In the genomic region with DNA sequence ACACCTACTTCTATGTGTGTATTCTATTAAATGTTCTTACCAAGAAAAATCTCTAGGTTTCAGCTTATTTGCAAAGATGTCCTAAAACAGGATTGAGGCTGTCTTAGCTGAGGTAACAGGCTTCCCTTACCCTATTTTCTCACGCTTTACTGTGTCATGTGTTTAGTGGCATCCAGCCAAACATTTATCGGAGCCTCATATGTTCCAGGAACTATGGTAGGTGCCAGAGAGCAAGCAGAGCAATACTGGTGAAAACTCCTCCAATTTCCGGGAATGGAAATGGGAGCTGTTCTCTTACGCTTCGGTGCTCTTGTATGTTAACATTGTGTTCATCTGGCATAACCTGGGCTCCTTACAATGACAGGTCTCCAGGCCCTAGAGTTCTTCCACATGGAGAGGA, we compare ENCODE assay signal across 12 mouse cellular contexts. TPM values are rescaled to one million over a fixed set of nuclear protein-coding genes. Genes with fewer than 3 reads are reported as not detected.
DNase-seq lines count a peak whose midpoint lies in the region; ATAC-seq and TF ChIP-seq lines count a peak whose summit lies in the region.
"Had no signal": no experiment of that assay in that cellular context is flagged by ENCODE, and none has a peak within 500 bp of the region (broad histone marks: within the 10 kb centered on the region; RNA-seq: fewer than 3 reads in every experiment).

No protein-coding gene starts in this region.

- no peaks in the 10 kb centered on the region for H3K9me3 ChIP-seq in forebrain, embryonic 14.5 days (replicated peaks; ENCODE audit: control insufficient read depth, low read length)
- H3K9me3 ChIP-seq in forebrain, postnatal 0 days (ENCODE audit: low read length) = no peaks in the 10 kb centered on the region
- no peaks in the 10 kb centered on the region for H3K9me3 ChIP-seq in heart, embryonic 14.5 days (ENCODE audit: control insufficient read depth, low read length)
- H3K9me3 ChIP-seq: forebrain, embryonic 12.5 days; hindbrain, embryonic 12.5 days had no signal

- H3K4me3 ChIP-seq in forebrain, embryonic 14.5 days (ENCODE audit: low read depth, low read length) = no peak overlapping the region
- no peak overlapping the region for H3K4me3 ChIP-seq in forebrain, postnatal 0 days (ENCODE audit: low read depth, low read length)
- no peak overlapping the region for H3K4me3 ChIP-seq in heart, embryonic 14.5 days (ENCODE audit: control insufficient read depth in 1 of 2, insufficient read depth in 1 of 2, low read depth in 1 of 2, low read length in 2 of 2)
- H3K4me3 ChIP-seq: forebrain, embryonic 12.5 days; hindbrain, embryonic 12.5 days had no signal

- no peak overlapping the region for H3K27ac ChIP-seq in forebrain, embryonic 14.5 days (ENCODE audit: low read depth, low read length)
- H3K27ac ChIP-seq in forebrain, postnatal 0 days (ENCODE audit: low read depth, low read length) = no peak overlapping the region
- peak overlapping the region; percentile 38 to 100 for H3K27ac ChIP-seq in heart, embryonic 14.5 days (replicated peaks in 1 of 2; ENCODE audit: control insufficient read depth in 1 of 2, insufficient read depth in 1 of 2, low read depth in 2 of 2, low read length in 2 of 2)
- H3K27ac ChIP-seq: forebrain, embryonic 12.5 days; hindbrain, embryonic 12.5 days had no signal

- H3K36me3 ChIP-seq in forebrain, embryonic 14.5 days (ENCODE audit: control insufficient read depth, insufficient read depth, low read length) = no peaks in the 10 kb centered on the region
- no peaks in the 10 kb centered on the region for H3K36me3 ChIP-seq in forebrain, postnatal 0 days (ENCODE audit: insufficient read depth)
- H3K36me3 ChIP-seq in heart, embryonic 14.5 days (ENCODE audit: control insufficient read depth, insufficient read depth, low read length) = no peaks in the 10 kb centered on the region
- H3K36me3 ChIP-seq: forebrain, embryonic 12.5 days; hindbrain, embryonic 12.5 days had no signal

- no peaks in the 10 kb centered on the region for H3K27me3 ChIP-seq in forebrain, embryonic 14.5 days (replicated peaks; ENCODE audit: control insufficient read depth, insufficient read depth, low read length)
- H3K27me3 ChIP-seq in forebrain, postnatal 0 days (ENCODE audit: insufficient read depth, low read length) = no peaks in the 10 kb centered on the region
- H3K27me3 ChIP-seq in heart, embryonic 14.5 days (ENCODE audit: control insufficient read depth, insufficient read depth, low read length) = no peaks in the 10 kb centered on the region
- H3K27me3 ChIP-seq: forebrain, embryonic 12.5 days; hindbrain, embryonic 12.5 days had no signal

- H3K9ac ChIP-seq in forebrain, embryonic 14.5 days (ENCODE audit: low read length) = no peak overlapping the region
- no peak overlapping the region for H3K9ac ChIP-seq in forebrain, postnatal 0 days
- no peak overlapping the region for H3K9ac ChIP-seq in heart, embryonic 14.5 days (ENCODE audit: low read length)
- H3K9ac ChIP-seq: forebrain, embryonic 12.5 days; hindbrain, embryonic 12.5 days had no signal

- no peaks in the 10 kb centered on the region for H3K4me1 ChIP-seq in forebrain, embryonic 14.5 days (ENCODE audit: control insufficient read depth, insufficient read depth, low read length)
- H3K4me1 ChIP-seq in forebrain, postnatal 0 days (ENCODE audit: insufficient read depth) = peaks cover 9% of the 10 kb centered on the region; the same call in 1 of the 2 replicates
- peaks cover 21 to 36% of the 10 kb centered on the region in 2 experiments for H3K4me1 ChIP-seq in heart, embryonic 14.5 days (ENCODE audit: control insufficient read depth in 2 of 2, insufficient read depth in 2 of 2, low read length in 2 of 2)

- WGBS in forebrain, embryonic 14.5 days = 69% methylated on average over 5 of the region's 5 CpGs
- WGBS in forebrain, postnatal 0 days = 55% methylated on average over 5 of the region's 5 CpGs
- 24% methylated on average over 5 of the region's 5 CpGs for WGBS in heart, embryonic 14.5 days

- ATAC-seq in forebrain, embryonic 14.5 days = peak; percentile 46; the same call in 1 of the 2 replicates
- ATAC-seq in forebrain, postnatal 0 days = no peak
- ATAC-seq in heart, embryonic 14.5 days (ENCODE audit: insufficient number of reproducible peaks, insufficient read depth, low FRiP score, low read depth) = peak; percentile 70
- ATAC-seq in neutrophil, adult 5-6 weeks (ENCODE audit: extremely low read depth, insufficient number of reproducible peaks, low FRiP score, poor library complexity, severe bottlenecking) = peak; percentile 43
- ATAC-seq: midbrain, embryonic 16.5 days had no signal

- peak; percentile 69 for DNase-seq in forebrain, embryonic 14.5 days (ENCODE audit: low spot score)
- no peak for DNase-seq in forebrain, postnatal 0 days
- DNase-seq in lung, postnatal 25 days (ENCODE audit: low spot score) = peak; percentile 39
- no peak for DNase-seq in lung, postnatal 4 days
- DNase-seq in layer of hippocampus, postnatal 25 days (ENCODE audit: extremely low spot score in 1 of 2, low spot score in 1 of 2) = no peak
- DNase-seq in embryo, embryonic 11 days = no peak
- DNase-seq: left cerebral cortex, postnatal 4 days had no signal

- TF ChIP-seq CTCF in forebrain, postnatal 0 days (IDR thresholded peaks at IDR 0.05; ENCODE audit: low read depth) = no peak

- H3K4me2 ChIP-seq in forebrain, embryonic 14.5 days (ENCODE audit: low read length) = no peak overlapping the region
- no peak overlapping the region for H3K4me2 ChIP-seq in forebrain, postnatal 0 days (ENCODE audit: low read depth)
- H3K4me2 ChIP-seq in heart, embryonic 14.5 days (ENCODE audit: low read length) = 0 out of 2 replicates have a peak overlapping the region, but pooled peaks have one; percentile 21
- H3K4me2 ChIP-seq: forebrain, embryonic 12.5 days; hindbrain, embryonic 12.5 days had no signal

RNA-seq across cellular contexts. Expression of a gene that starts 40.8 kb away (rescaled TPM):
- 0.79 and 1.3 TPM in 2 replicates for polyA plus RNA-seq in forebrain, embryonic 14.5 days (2014; fragmentation: Nextera tagmentation; extraction: Ambion mirVana)
- total RNA-seq in forebrain, postnatal 0 days (2014; rRNA removed) = 3.2 and 4.1 TPM in 2 replicates
- polyA plus RNA-seq in forebrain, postnatal 0 days (2015; fragmentation: Nextera tagmentation; extraction: Ambion mirVana) = 0.70 and 1.1 TPM in 2 replicates
- polyA plus RNA-seq in heart, embryonic 14.5 days (2014; fragmentation: Nextera tagmentation; extraction: Ambion mirVana) = 34.7 and 41.9 TPM in 2 replicates
- 727 and 731 TPM in 2 replicates for total RNA-seq in neutrophil, adult 5-6 weeks (2017)
- 1 to 10 TPM; 1.2 to 2.4 TPM for total RNA-seq in layer of hippocampus, postnatal 25 days (2021)

Comparison
In these comparisons a context has a peak if more than half of its experiments do, and no peak if none do; other contexts are left out.
1. DNase-seq: peak in forebrain, embryonic 14.5 days (single experiment) and lung, postnatal 25 days (single experiment); none in forebrain, postnatal 0 days (single experiment), lung, postnatal 4 days (0 of 2), layer of hippocampus, postnatal 25 days (0 of 2) and embryo, embryonic 11 days (single experiment).
2. H3K27ac ChIP-seq: peak in heart, embryonic 14.5 days (2 of 2); none in forebrain, embryonic 14.5 days (single experiment) and forebrain, postnatal 0 days (single experiment).
3. RNA of a gene that starts 40.8 kb away (total RNA-seq): 727 to 731 TPM in neutrophil, adult 5-6 weeks; 3.2 to 4.1 TPM in forebrain, postnatal 0 days and 1.2 to 2.4 TPM in layer of hippocampus, postnatal 25 days; every median in the first group is over 100 times any median in the second.